Comparison of ENCODE assay signal across 8 mouse cellular contexts in genomic region chr17:86144537-86145078, GRCm38 (mm10). TPM values are rescaled to one million over a fixed set of nuclear protein-coding genes. Genes with fewer than 3 reads are reported as not detected.
DNase-seq lines count a peak whose midpoint lies in the region; ATAC-seq lines count a peak whose summit lies in the region.

No protein-coding gene starts in this region.

- H3K27ac ChIP-seq in heart, embryonic 10.5 days: peak overlapping the region; percentile 84
- H3K27ac ChIP-seq in hindbrain, embryonic 13.5 days: peak overlapping the region; percentile 73
- peak overlapping the region; percentile 57 for H3K27ac ChIP-seq in macrophage

- H3K4me1 ChIP-seq in heart, embryonic 10.5 days: peaks cover 18% of the 10 kb centered on the region
- peaks cover 17% of the 10 kb centered on the region for H3K4me1 ChIP-seq in hindbrain, embryonic 13.5 days (replicated peaks)

- intact Hi-C loops in heart, postnatal 36 days (cut with DNase I): loop anchor here (10.0 kb wide), 1 partner anchor 1120 kb away; the partner anchor contains the start of gene Mcfd2

- WGBS in heart, embryonic 10.5 days: under 1% methylated on average over 33 of the region's 33 CpGs
- WGBS in hindbrain, embryonic 13.5 days: under 1% methylated on average over 33 of the region's 33 CpGs
- WGBS in macrophage (ENCODE audit: missing documents): under 1% methylated on average over 33 of the region's 33 CpGs

- peak overlapping the region; percentile 90 for H3K4me3 ChIP-seq in heart, embryonic 10.5 days
- H3K4me3 ChIP-seq in hindbrain, embryonic 13.5 days: peak overlapping the region; percentile 59
- peak overlapping the region; percentile 94 for H3K4me3 ChIP-seq in macrophage (ENCODE audit: inconsistent target)

- peak; percentile 71 for ATAC-seq in CD4-positive, CD25-positive, alpha-beta regulatory T cell, adult 4 months
- ATAC-seq in common myeloid progenitor, adult 5-6 weeks (replicated peaks; ENCODE audit: low read depth, poor library complexity, severe bottlenecking): peak; percentile 59
- ATAC-seq in hindbrain, embryonic 13.5 days (ENCODE audit: low FRiP score): peak; percentile 91

- peak overlapping the region; percentile 76 for H3K9ac ChIP-seq in hindbrain, embryonic 13.5 days

- peaks cover 14% of the 10 kb centered on the region; the same call in 1 of the 2 replicates for H3K36me3 ChIP-seq in heart, embryonic 10.5 days
- peaks cover 4% of the 10 kb centered on the region; the same call in 1 of the 2 replicates for H3K36me3 ChIP-seq in hindbrain, embryonic 13.5 days
- no peaks in the 10 kb centered on the region for H3K36me3 ChIP-seq in macrophage (ENCODE audit: inconsistent target)

- peak; percentile 78 for DNase-seq in heart, embryonic 10.5 days (ENCODE audit: low spot score)
- DNase-seq in heart, postnatal 36 days: no peak
- DNase-seq in testis, postnatal 10 days (ENCODE audit: low spot score): peak; percentile 52
- DNase-seq in left cerebral cortex, adult 8-10 months (ENCODE audit: low spot score in 2 of 2): no peak

- H3K9me3 ChIP-seq in heart, embryonic 10.5 days: no peaks in the 10 kb centered on the region
- H3K9me3 ChIP-seq in hindbrain, embryonic 13.5 days: no peaks in the 10 kb centered on the region

- H3K79me2 ChIP-seq in macrophage (ENCODE audit: inconsistent target): peaks cover 16% of the 10 kb centered on the region

- H3K27me3 ChIP-seq in heart, embryonic 10.5 days (ENCODE audit: insufficient read depth, poor library complexity, severe bottlenecking): no peaks in the 10 kb centered on the region
- no peaks in the 10 kb centered on the region for H3K27me3 ChIP-seq in hindbrain, embryonic 13.5 days

- H3K4me2 ChIP-seq in hindbrain, embryonic 13.5 days: peak overlapping the region; percentile 97

RNA-seq across cellular contexts. Expression of gene Srbd1, which starts 0.4 kb away (rescaled TPM):
- polyA plus RNA-seq in heart, embryonic 10.5 days (2016; fragmentation: Nextera tagmentation; extraction: Ambion mirVana): 12.7 and 15.4 TPM in 2 replicates
- 10 to 100 TPM; 10.9 to 11.4 TPM for total RNA-seq in heart, postnatal 36 days (2021)
- 10 to 100 TPM; 13.9 to 17.4 TPM for polyA plus RNA-seq in CD4-positive, CD25-positive, alpha-beta regulatory T cell, adult 4 months (2017; shearing (Covaris generic))
- total RNA-seq in common myeloid progenitor, adult 5-6 weeks (2017): 25.4 and 35.6 TPM in 2 replicates
- polyA plus RNA-seq in hindbrain, embryonic 13.5 days (2015; fragmentation: Nextera tagmentation; extraction: Ambion mirVana): 15.8 and 16.6 TPM in 2 replicates
- 10 to 100 TPM in 25 of 26 experiments, 1 to 10 TPM in 1; 7.4 to 58.1 (median 46.2) TPM for total RNA-seq in macrophage (2018; cell fraction: chromatin; rRNA removed)
- total RNA-seq in macrophage (2018; cell fraction: cytosol; rRNA removed): 10 to 100 TPM in 18 of 26 experiments, 1 to 10 TPM in 8; 7.3 to 15.6 (median 10.8) TPM
- total RNA-seq in macrophage (2018; cell fraction: nucleus; rRNA removed): 10 to 100 TPM in 20 of 26 experiments, 1 to 10 TPM in 6; 4.9 to 44.1 (median 22.4) TPM
- polyA plus RNA-seq in macrophage (2018): 8.3 to 18.6 TPM (median 14.4 TPM) in 3 replicates
- total RNA-seq in left cerebral cortex, adult 8-10 months (2022): 10 to 100 TPM; 12.3 to 15.3 (median 13.9) TPM

RNA-seq across cellular contexts. Expression of gene Prkce, which starts 23.0 kb away (rescaled TPM):
- 9.4 and 12.5 TPM in 2 replicates for polyA plus RNA-seq in heart, embryonic 10.5 days (2016; fragmentation: Nextera tagmentation; extraction: Ambion mirVana)
- total RNA-seq in heart, postnatal 36 days (2021): 10 to 100 TPM; 21.2 to 25.2 TPM
- 1 to 10 TPM; 3.5 to 4.6 TPM for polyA plus RNA-seq in CD4-positive, CD25-positive, alpha-beta regulatory T cell, adult 4 months (2017; shearing (Covaris generic))
- 6.4 and 9.7 TPM in 2 replicates for total RNA-seq in common myeloid progenitor, adult 5-6 weeks (2017)
- polyA plus RNA-seq in hindbrain, embryonic 13.5 days (2015; fragmentation: Nextera tagmentation; extraction: Ambion mirVana): 18.7 and 19.8 TPM in 2 replicates
- 10 to 100 TPM; 10.6 to 26.8 (median 15.6) TPM for total RNA-seq in macrophage (2018; cell fraction: chromatin; rRNA removed)
- total RNA-seq in macrophage (2018; cell fraction: cytosol; rRNA removed): 1 to 10 TPM; 1.5 to 2.7 (median 2.1) TPM
- total RNA-seq in macrophage (2018; cell fraction: nucleus; rRNA removed): 10 to 100 TPM in 6 of 26 experiments, 1 to 10 TPM in 20; 2.9 to 15.3 (median 6.6) TPM
- 0.83 to 1.3 TPM (median 1.1 TPM) in 3 replicates for polyA plus RNA-seq in macrophage (2018)
- total RNA-seq in left cerebral cortex, adult 8-10 months (2022): 100 to 1,000 TPM; 250 to 274 (median 263) TPM

Comparison
In these comparisons a context has a peak if more than half of its experiments do, and no peak if none do; other contexts are left out.
1. DNase-seq: peak in heart, embryonic 10.5 days (single experiment) and testis, postnatal 10 days (single experiment); none in heart, postnatal 36 days (0 of 2) and left cerebral cortex, adult 8-10 months (0 of 2).
2. Peak in every context shown above with its lines, with median percentiles within 50 percentile points of each other: H3K27ac ChIP-seq, H3K4me3 ChIP-seq and ATAC-seq.